Mouse (Mus musculus): ENCODE results near the gene Myb.
"Not testable (repeated sequence)": the region's sequence is repeated elsewhere in the genome, so short reads cannot be mapped to it uniquely, and the experiment has no call there.

Gene Myb

GRCm38 (mm10) chr10:21167842-21168241, 7.1 kb upstream of the Myb start:
- no peak for DNase-seq

GRCm38 (mm10) chr10:21167165-21167564, 6.4 kb upstream of the Myb start:
- no peak for DNase-seq

GRCm38 (mm10) chr10:21165411-21165810, 4.6 kb upstream of the Myb start:
- DNase-seq = no peak

GRCm38 (mm10) chr10:21162124-21162523, 1.3 kb upstream of the Myb start:
- no peak for DNase-seq

GRCm38 (mm10) chr10:21161359-21162094, 743 bp upstream of the Myb start:
- no peak for DNase-seq

GRCm38 (mm10) chr10:21159697-21160394, 938 bp downstream of the Myb start:
- DNase-seq = peak; percentile 16

- peak; percentile 67 for DNase-seq
These were observed 1.8 kb downstream of the Myb start for GRCm38 (mm10) chr10:21158918-21159443.

GRCm38 (mm10) chr10:21158111-21158917, 2.5 kb downstream of the Myb start:
- DNase-seq = peak; percentile 32

GRCm38 (mm10) chr10:21156953-21157499, 3.8 kb downstream of the Myb start:
- no peak for DNase-seq

GRCm38 (mm10) chr10:21156416-21156815, 4.4 kb downstream of the Myb start:
- no peak for DNase-seq

GRCm38 (mm10) chr10:21154927-21155326, 5.9 kb downstream of the Myb start:
- no peak for DNase-seq

GRCm38 (mm10) chr10:21153433-21153832, 7.4 kb downstream of the Myb start:
- DNase-seq = no peak

- DNase-seq = no peak
These were observed 8.0 kb downstream of the Myb start for GRCm38 (mm10) chr10:21152812-21153211.

- DNase-seq = no peak
These were observed 9.5 kb downstream of the Myb start for GRCm38 (mm10) chr10:21151320-21151719.

- not testable (repeated sequence) for DNase-seq
These were observed 10.8 kb downstream of the Myb start for GRCm38 (mm10) chr10:21149945-21150344.

GRCm38 (mm10) chr10:21146719-21147118, 14.1 kb downstream of the Myb start:
- no peak for DNase-seq

- no peak for DNase-seq
These were observed 14.5 kb downstream of the Myb start for GRCm38 (mm10) chr10:21146263-21146662.

- peak; percentile 77 for DNase-seq
These were observed 15.9 kb downstream of the Myb start for GRCm38 (mm10) chr10:21144627-21145504.

GRCm38 (mm10) chr10:21135297-21135696, 25.5 kb downstream of the Myb start:
- DNase-seq = no peak

GRCm38 (mm10) chr10:21130901-21131493, 29.8 kb downstream of the Myb start:
- no peak for DNase-seq

- DNase-seq = no peak
These were observed 32.6 kb downstream of the Myb start for GRCm38 (mm10) chr10:21128086-21128611.

Data from kidney, postnatal 14 days (tissue).